Mouse (Mus musculus) megakaryocyte, embryonic 14.5 days (primary cell): ENCODE results near the gene Zbtb17. TPM values are rescaled to one million over a fixed set of nuclear protein-coding genes. Genes with fewer than 3 reads are reported as not detected.

Experiments
- H3K27me3 ChIP-seq: replicated peaks from 2 replicates; pipeline ENCODE3; 2012; ENCODE audit warnings: inconsistent platforms
- H3K36me3 ChIP-seq: replicated peaks from 2 replicates; pipeline ENCODE3; 2012; ENCODE audit warnings: low read length, inconsistent platforms, mixed read lengths
- H3K4me1 ChIP-seq: 2 replicates; pipeline ENCODE4 v1.6.1; 2012; ENCODE audit warnings: inconsistent platforms
- H3K4me3 ChIP-seq: replicated peaks from 2 replicates; pipeline ENCODE3; 2012; ENCODE audit warnings: moderate library complexity, mild to moderate bottlenecking, inconsistent platforms
- H3K9me3 ChIP-seq: 2 replicates; pipeline ENCODE4 v1.6.1; 2012; ENCODE audit warnings: inconsistent platforms
- FLI1 ChIP-seq: IDR thresholded peaks from 2 replicates; pipeline ENCODE4 v1.6.1; 2012; ENCODE audit warnings: low read length, inconsistent platforms, mixed read lengths
- GATA1 ChIP-seq: IDR thresholded peaks from 3 replicates; pipeline ENCODE4 v1.6.1; 2012; ENCODE audit warnings: mixed read lengths, low read length, inconsistent platforms, borderline replicate concordance
- polyA plus RNA-seq: library from polyadenylated mRNA; stranded (reverse); fragments of >175 nt; gene quantifications from 2 replicates; pipeline ENCODE4 v1.2.3, GENCODE M21; 2012; ENCODE audit warnings: low replicate concordance; ENCODE audit not compliant: insufficient read depth

The Zbtb17 gene
- polyA plus RNA-seq, 1 experiment = 32.4 TPM

GRCm38 (mm10) chr4:141456193-141456938, 11.9 kb downstream of the Zbtb17 start:
- TF ChIP-seq FLI1 (no peak), GATA1 (no peak)
- no peak overlapping the region for H3K4me3 ChIP-seq
- H3K36me3 ChIP-seq = peaks cover 65% of the 10 kb centered on the region
- no peaks in the 10 kb centered on the region for H3K27me3 ChIP-seq
- no peaks in the 10 kb centered on the region for H3K9me3 ChIP-seq
- peaks cover 80% of the 10 kb centered on the region for H3K4me1 ChIP-seq

DNA sequence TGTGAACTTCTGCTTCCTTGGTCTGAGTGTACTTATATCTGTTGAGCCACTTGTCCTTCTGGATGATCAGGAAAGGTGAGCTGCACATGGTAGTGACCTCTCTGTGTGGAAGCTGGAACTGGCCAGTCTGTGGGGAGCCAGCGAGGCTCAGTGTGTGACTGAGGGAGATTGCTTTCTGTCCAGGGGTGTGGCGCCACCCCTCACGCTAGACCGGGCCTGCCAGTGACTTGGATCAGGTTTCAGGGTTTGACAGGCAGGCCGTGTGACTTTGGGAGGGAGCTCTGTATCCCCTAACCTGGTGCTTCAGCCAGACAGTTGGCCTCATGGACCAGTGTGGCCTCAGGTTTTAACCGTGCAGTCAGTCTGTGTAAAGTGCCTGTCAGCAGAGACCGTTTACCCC, 13.8 kb downstream of the Zbtb17 start:
- TF ChIP-seq FLI1 = no peak
- no peak for TF ChIP-seq GATA1
- peaks cover 68% of the 10 kb centered on the region for H3K4me1 ChIP-seq
- no peaks in the 10 kb centered on the region for H3K27me3 ChIP-seq
- peaks cover 69% of the 10 kb centered on the region for H3K36me3 ChIP-seq
- H3K4me3 ChIP-seq = no peak overlapping the region
- no peaks in the 10 kb centered on the region for H3K9me3 ChIP-seq

GRCm38 (mm10) chr4:141458888-141459287, 14.4 kb downstream of the Zbtb17 start:
- TF ChIP-seq GATA1 = no peak
- TF ChIP-seq FLI1 = no peak
- Histone ChIP-seq H3K4me3 (no peak overlapping the region), H3K36me3 (peaks cover 69% of the 10 kb centered on the region), H3K4me1 (peaks cover 61% of the 10 kb centered on the region), H3K9me3 (no peaks in the 10 kb centered on the region), H3K27me3 (no peaks in the 10 kb centered on the region)

DNA sequence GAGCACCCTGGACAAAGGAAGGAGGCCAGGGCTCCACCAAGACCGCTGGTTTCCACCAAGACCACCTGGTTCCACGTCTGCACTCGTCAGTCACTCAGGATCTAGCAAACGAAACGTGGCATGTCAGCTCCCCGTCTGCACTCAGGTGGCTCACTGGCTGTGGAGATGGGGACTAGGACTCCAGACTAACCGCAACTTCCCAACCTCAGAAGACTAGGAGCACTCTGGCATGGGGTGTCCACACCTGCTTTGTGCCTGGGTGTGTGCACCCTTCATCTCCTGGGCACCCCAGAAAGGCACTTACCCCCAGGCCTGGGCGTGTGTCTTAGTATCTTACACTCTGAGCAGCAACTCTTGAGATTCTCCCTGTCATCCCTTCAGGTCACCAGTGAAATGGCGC, 15.3 kb downstream of the Zbtb17 start:
- peaks cover 76% of the 10 kb centered on the region for H3K36me3 ChIP-seq
- H3K9me3 ChIP-seq = no peaks in the 10 kb centered on the region
- H3K4me3 ChIP-seq = no peak overlapping the region
- H3K4me1 ChIP-seq = peaks cover 52% of the 10 kb centered on the region
- TF ChIP-seq FLI1 (no peak), GATA1 (no peak)
- H3K27me3 ChIP-seq = no peaks in the 10 kb centered on the region

DNA sequence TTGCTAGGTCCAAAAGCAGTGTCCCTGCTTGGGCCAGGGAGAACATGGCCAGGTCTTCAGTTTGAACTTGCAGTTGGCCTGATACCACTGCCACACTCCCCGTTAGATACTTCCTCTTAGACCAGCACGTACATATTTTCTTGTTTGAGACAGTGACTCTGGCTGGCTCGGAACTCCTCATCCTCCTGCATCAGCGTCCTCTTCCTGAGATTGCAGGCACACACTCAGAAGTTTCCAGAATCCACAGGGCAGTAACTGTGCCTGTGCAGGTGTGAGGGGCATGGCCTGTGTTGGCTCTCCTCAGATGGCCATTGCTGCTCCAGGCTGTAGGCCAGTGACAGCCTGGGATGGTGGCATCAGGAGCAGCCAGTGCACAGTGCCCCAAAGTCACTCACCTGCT, 16.0 kb downstream of the Zbtb17 start:
- peaks cover 47% of the 10 kb centered on the region for H3K4me1 ChIP-seq
- H3K9me3 ChIP-seq = no peaks in the 10 kb centered on the region
- TF ChIP-seq GATA1 = no peak
- no peak for TF ChIP-seq FLI1
- H3K4me3 ChIP-seq = no peak overlapping the region
- no peaks in the 10 kb centered on the region for H3K27me3 ChIP-seq
- H3K36me3 ChIP-seq = peaks cover 84% of the 10 kb centered on the region

GRCm38 (mm10) chr4:141461088-141461487, 16.6 kb downstream of the Zbtb17 start:
- Histone ChIP-seq H3K4me1 (peaks cover 43% of the 10 kb centered on the region), H3K9me3 (no peaks in the 10 kb centered on the region), H3K27me3 (no peaks in the 10 kb centered on the region), H3K36me3 (peaks cover 85% of the 10 kb centered on the region), H3K4me3 (no peak overlapping the region)
- TF ChIP-seq GATA1 (no peak), FLI1 (no peak)

GRCm38 (mm10) chr4:141461576-141461975, 17.1 kb downstream of the Zbtb17 start:
- Histone ChIP-seq H3K4me3 (peak overlapping the region; percentile 25), H3K4me1 (peaks cover 42% of the 10 kb centered on the region), H3K9me3 (no peaks in the 10 kb centered on the region), H3K36me3 (peaks cover 85% of the 10 kb centered on the region), H3K27me3 (no peaks in the 10 kb centered on the region)
- TF ChIP-seq FLI1 (no peak), GATA1 (no peak)

GRCm38 (mm10) chr4:141463472-141463871, 19.0 kb downstream of the Zbtb17 start:
- TF ChIP-seq GATA1 (no peak), FLI1 (no peak)
- H3K36me3 ChIP-seq = peaks cover 96% of the 10 kb centered on the region
- H3K27me3 ChIP-seq = no peaks in the 10 kb centered on the region

DNA sequence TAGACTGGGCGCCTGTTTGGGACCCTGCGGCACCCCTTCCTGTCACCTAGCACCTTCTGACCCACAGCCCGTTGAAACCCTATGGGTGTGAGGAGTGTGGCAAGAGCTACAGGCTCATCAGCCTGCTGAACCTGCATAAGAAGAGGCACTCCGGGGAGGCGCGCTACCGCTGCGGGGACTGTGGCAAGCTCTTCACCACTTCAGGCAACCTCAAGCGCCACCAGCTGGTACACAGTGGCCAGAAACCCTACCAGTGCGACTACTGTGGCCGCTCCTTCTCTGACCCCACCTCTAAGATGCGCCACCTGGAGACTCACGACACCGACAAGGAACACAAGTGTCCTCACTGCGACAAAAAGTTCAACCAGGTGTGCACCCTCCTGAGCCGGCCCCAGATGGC, 20.3 kb downstream of the Zbtb17 start:
- Histone ChIP-seq H3K4me1 (peaks cover 31% of the 10 kb centered on the region), H3K36me3 (peaks cover 98% of the 10 kb centered on the region), H3K4me3 (no peak overlapping the region), H3K9me3 (no peaks in the 10 kb centered on the region), H3K27me3 (no peaks in the 10 kb centered on the region)
- TF ChIP-seq GATA1 = no peak
- no peak for TF ChIP-seq FLI1

More at GRCm38 (mm10) chr4:141463472-141463871, 19.0 kb downstream of the Zbtb17 start:
- H3K9me3 ChIP-seq = no peaks in the 10 kb centered on the region
- peaks cover 35% of the 10 kb centered on the region for H3K4me1 ChIP-seq
- no peak overlapping the region for H3K4me3 ChIP-seq

DNA sequence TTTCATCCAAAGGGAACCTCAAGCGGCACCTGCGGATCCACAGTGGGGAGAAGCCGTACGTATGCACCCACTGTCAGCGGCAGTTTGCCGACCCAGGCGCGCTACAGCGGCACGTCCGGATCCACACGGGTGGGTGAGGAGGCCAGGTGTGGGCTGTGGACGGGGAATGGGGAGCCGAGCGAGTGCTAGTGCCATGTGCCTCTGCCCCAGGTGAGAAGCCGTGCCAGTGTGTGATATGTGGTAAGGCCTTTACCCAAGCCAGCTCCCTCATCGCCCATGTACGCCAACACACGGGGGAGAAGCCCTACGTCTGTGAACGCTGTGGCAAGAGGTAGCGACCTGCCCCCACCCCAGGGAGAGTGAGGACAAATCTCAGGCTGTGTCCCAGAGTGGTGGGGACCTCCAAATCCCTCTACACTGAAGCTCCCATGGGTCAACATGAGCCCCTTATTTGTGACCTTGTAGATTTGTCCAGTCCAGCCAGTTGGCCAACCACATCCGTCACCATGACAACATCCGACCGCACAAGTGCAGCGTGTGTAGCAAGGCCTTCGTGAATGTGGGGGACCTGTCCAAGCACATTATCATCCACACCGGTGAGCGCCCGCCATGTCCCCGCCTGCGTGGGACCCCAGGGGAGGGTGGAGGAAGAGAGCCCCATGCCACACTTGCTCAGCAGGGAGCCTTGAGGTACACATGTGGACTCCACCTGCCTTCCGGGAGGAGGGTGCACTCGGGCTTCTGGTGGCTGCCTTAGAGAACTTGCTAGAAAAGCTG, 21.2 kb downstream of the Zbtb17 start:
- TF ChIP-seq FLI1 (no peak), GATA1 (no peak)
- peaks cover 98% of the 10 kb centered on the region for H3K36me3 ChIP-seq

More for the DNA sequence above, 21.2 kb downstream of the Zbtb17 start:
- H3K4me1 ChIP-seq = peaks cover 21% of the 10 kb centered on the region
- no peaks in the 10 kb centered on the region for H3K9me3 ChIP-seq
- peak overlapping the region; percentile 0 for H3K4me3 ChIP-seq
- H3K27me3 ChIP-seq = no peaks in the 10 kb centered on the region
